Mouse (Mus musculus): ENCODE results near the gene Ism2.

Ism2 gene

DNA sequence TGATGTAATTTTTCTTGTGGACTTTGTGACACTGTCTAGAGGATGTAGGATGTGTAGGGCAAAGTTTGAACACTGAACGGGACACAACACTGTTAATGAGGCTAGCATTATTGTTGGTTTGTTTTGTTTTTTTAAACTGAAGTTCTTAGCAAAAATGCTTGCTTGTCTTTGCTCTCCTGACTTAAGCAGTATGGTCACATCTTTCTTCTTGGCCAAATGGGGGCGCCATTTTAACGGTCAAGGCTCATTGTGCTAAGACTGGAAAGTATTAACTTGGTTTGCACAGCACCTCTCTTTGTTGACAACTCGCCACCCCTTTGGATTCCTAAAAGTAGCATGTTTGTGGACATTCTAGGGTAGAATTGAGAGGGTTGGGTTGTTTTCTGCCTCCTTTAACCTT lies 31.8 kb downstream of the Ism2 start:
- TF ChIP-seq GATA4 (IDR thresholded peaks at IDR 0.05; ENCODE audit: insufficient replicate concordance, low read length): no peak

DNA sequence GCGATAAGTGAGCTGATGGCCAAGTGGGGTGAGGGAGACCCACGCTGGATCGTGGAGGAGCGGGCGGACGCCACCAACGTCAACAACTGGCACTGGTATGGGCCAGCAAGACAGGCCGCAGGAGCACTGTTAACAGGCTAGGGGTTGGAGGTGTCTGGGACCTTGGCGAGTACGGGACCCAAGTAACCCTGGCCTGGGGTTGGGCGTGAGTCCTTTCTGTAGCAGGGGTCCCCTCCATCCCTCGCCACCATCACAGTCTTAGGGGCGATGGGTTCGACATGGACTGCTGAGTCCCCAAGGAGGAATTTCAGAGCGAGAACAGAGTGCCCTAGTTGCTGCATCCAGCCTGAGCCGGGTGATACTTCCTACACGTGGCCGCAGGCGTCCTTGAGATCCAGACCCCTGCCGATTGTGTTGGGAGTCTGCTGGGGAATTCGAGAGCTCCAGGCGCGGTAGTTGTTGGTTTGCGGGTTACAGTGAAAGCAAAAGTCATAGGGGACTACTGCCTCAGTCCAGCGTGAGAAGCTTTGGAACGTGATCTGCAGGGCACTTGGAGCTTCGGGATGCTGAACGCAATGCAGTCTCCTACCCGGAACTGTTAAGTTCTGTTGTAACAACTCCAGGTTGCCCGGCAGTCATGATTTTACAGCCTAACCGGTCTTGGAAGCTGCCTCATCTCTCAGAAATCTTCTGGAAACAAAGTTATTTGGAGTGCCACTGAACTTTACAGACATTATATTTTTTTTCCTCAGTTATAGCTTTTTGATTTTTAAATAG lies 32.5 kb downstream of the Ism2 start:
- TF ChIP-seq GATA4 (IDR thresholded peaks at IDR 0.05; ENCODE audit: insufficient replicate concordance, low read length): no peak

DNA sequence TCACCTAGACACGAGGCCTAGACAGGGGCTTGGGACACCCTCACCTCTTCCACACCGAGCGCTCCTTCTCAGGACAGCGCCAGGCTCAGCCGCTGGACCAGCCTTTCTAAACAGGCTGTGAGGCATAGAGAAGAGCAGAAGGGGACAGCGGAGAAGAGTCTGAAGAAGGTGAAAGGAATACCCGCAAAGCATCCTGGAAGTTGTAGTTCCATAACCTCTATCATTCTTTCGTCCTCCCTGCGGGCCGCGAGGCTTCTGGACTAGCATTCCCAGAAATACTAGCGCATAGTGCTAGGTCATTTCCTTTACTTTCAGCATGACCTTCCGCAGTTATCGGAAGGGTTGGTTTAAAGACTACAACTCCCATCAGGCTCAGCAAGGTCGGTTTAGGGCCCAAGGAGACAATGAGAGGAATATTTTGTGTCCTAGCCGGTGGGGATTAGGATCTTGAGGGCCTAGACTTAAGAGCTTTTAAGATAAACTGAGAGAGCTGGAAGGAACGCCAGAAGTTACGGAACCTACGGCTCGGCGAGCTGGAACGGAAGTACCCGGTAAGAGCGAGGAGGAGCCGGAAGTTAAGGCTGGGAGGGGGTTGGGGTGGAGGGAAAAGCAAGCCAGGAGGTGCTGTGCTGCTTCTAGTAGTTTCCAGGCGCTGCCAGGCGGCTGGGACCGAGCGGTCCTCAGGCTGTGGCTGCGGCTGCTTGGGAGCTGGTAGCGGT lies 33.2 kb downstream of the Ism2 start, which contains the start of the genes Vipas39 and Ahsa1:
Gene Vipas39, minus strand, starts transcription at position 149 of the 719 bp plus-strand sequence.
Gene Ahsa1, plus strand, starts transcription at position 372 of the 719 bp plus-strand sequence.
- TF ChIP-seq GATA4 (IDR thresholded peaks at IDR 0.05; ENCODE audit: insufficient replicate concordance, low read length): peak; percentile 39; the same call in 1 of the 2 replicates

DNA sequence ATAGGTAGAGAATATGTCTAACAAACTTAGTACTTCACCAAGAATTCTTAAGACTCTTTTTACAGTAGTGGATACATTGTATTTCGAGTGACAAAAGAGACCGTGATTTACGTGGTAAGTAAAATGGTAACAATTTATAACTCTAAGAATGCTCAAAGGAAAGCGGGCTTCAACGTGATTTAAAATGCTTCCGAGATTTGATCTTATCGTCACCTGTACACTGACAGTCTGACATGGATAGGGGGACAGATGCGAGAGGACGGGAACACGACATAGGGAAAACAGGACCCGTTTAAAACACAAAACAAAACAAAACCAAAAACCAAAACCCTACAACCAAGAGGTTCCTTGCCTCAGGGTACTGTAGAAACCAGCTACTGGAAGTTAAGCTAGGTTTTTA lies 34.1 kb downstream of the Ism2 start:
- TF ChIP-seq GATA4 (IDR thresholded peaks at IDR 0.05; ENCODE audit: insufficient replicate concordance, low read length): no peak

DNA sequence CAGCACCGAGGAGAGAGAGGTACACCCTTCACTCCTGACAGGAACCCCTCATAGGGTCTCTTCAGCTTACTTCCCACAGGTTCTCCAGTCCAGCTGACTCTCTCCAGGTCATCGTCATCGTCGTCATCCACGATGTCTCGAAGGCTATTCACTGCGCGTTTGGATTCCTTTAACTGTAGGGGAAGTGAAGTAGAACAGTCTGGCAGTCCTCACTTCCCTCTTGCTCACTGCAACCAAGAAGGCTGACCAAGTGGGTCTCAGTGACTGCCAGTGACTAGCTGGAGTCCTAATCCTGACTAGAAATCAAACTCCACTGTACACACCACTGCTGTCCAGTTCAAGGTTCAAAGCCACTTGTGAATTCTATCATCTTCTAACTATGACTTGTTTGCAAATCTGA lies 38.9 kb downstream of the Ism2 start:
- no peak for TF ChIP-seq GATA4 (IDR thresholded peaks at IDR 0.05; ENCODE audit: insufficient replicate concordance, low read length)

DNA sequence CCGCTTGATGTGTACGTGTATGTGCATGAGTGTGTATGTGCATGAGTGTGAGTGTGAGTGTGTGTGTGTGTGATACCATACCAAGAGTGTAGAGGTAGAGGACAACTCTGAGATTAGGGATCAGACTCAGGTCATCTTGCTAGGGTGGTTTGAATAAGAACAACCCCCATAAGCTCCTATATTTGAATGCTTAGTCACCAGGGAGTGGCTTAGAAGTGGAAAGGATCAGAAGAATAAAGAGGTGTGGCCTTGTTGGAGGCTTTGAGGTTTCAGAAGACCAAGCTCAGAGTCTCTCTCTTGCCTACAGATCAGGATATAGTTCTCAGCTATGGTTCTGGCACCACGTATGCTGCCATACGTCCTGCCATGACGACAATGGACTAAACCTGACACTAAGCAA lies 42.9 kb downstream of the Ism2 start:
- TF ChIP-seq GATA4 (IDR thresholded peaks at IDR 0.05; ENCODE audit: insufficient replicate concordance, low read length): no peak

DNA sequence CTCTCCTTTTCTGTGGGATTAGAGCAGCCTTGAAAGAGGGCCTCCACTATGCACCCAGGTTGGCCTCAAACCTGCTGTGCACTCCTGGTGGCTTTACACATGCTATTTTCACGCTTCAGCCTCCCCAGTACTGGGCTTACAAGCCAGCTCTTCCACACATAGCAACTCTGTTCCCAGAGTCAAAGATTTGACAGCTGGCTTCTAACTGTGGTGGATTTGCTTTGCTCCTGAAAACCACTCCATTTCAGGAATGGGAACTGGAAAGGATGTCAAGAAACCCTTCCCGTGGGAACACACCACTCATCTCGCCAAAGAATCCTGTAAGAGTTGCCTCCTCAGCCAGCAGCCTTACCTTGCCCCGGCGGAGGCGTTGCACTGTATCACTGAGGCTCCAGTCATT lies 45.6 kb downstream of the Ism2 start:
- TF ChIP-seq GATA4 (IDR thresholded peaks at IDR 0.05; ENCODE audit: insufficient replicate concordance, low read length): no peak

DNA sequence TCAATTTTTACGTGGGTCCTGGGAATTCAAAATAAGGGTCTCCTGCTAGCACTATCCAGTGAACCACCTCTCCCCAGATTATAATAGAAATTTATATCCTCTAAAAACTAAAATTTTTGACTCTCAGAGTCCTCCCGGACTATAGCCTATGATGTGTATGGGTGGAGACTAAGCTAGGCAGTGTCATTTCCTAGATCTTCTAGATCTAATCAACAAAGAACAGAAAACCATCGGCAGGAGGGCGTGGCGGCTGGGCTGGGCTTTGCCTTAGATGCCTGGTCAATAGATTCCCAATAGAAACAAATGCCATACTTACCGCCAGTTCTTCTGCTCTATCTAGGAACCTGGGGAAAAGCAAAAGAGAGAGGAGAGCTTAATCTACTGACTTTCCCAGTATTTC lies 49.3 kb downstream of the Ism2 start:
- TF ChIP-seq GATA4 (IDR thresholded peaks at IDR 0.05; ENCODE audit: insufficient replicate concordance, low read length): no peak

DNA sequence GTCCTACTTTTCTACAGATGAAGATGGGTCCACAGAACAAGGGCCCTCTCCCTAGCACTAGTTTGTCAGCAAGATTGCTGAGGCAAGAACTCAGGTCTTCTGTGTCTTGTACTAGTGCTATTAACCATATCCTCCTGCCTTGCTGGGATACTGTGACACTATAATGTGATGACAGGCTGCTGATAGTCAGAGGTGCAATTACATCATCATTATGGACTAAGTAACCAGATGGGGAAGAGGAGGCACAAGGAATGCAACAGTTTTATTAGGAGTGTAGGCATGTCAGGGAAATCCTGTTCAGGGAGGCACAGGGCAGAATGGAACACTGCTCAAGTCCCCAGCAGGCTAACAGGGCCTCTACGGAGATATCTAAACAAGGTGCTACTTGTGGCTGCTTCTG lies 60.9 kb downstream of the Ism2 start, which contains the start of gene Noxred1:
Gene Noxred1, minus strand, starts transcription at position 101 of the 400 bp plus-strand sequence.
- TF ChIP-seq GATA4 (IDR thresholded peaks at IDR 0.05; ENCODE audit: insufficient replicate concordance, low read length): no peak

DNA sequence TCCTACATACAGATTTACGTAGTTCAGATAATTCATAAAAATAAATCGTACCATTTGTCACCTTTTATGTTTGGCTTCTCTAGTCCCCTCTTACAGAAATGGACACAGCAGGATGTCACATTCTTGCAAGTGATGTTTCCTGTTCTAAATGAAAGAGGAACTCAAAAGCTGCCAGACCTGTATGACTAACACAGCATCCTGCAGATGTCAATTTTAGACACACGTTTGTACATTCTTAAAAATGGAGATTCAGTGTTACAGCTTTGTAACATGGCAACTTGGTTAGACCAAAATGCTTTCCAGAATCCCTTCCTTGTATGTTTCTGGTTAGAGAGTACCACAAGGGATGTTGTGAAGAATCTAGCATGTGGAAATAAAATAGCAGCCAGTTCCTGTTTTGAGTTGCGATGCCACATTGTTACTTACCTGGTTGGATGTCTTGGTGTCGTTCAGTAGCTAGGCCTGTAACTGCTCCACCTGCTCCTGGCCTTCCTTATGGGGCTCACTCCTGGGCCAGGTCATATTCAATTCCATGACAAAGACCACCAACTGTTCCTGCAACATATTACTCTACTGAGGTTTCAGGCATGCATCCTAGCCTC lies 62.5 kb downstream of the Ism2 start:
- no peak for TF ChIP-seq GATA4 (IDR thresholded peaks at IDR 0.05; ENCODE audit: insufficient replicate concordance, low read length)

DNA sequence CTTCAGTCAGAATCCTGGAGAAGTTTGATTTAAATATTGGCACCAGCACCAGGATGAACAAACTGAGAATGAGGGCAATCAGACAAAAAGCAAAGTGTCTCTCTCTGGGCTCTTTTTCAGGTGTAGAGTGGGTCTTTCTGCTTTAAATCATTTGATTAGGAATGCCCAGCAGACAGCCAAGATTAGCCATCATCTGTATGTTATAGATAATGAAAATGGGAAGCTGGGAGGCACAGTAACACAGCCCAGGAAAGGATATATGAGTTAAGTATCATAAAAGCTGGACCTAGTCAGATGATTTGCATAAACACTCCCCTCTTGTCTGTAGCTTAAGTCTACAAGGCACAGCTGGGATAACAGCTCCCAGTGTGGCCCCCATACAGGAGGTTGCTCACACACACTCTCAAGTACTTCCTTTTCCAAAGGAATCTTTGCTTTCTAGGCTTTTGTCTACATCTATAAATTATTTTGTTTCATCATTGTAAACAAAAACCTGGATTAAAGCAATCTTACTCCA lies 69.1 kb downstream of the Ism2 start:
- TF ChIP-seq GATA4 (IDR thresholded peaks at IDR 0.05; ENCODE audit: insufficient replicate concordance, low read length): no peak

DNA sequence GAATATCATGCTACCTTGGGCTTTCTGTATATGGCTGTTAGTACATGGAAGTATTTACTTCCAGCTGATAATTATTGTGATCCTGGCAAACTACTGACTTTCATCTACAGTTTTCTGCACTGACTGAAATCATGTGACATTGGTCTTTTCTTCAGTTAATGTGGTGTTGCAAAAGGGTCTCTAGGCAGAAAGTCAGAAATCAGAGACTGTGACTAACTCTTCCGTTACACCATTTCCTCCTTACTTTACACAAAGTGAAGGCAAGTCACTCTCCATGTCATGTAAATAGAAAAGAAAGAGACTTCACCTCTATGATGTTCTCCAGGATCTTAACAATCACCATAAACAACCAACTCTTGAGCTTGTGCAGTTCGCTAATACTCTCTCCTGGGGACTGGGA lies 69.9 kb downstream of the Ism2 start:
- TF ChIP-seq GATA4 (IDR thresholded peaks at IDR 0.05; ENCODE audit: insufficient replicate concordance, low read length): no peak
